Mouse (Mus musculus): Measurements from ENCODE around the gene Sbno2. TPM values are rescaled to one million over a fixed set of nuclear protein-coding genes. Genes with fewer than 3 reads are reported as not detected.

Sbno2 gene
- polyA plus RNA-seq, 1 experiment from 2014 or later: 9.6 TPM

- Histone ChIP-seq H3K9ac (ENCODE audit: low read depth, low read length) (0 out of 2 replicates have a peak overlapping the region, but pooled peaks have one; percentile 18), H3K36me3 (ENCODE audit: insufficient read depth, low read length) (peaks cover 42% of the 10 kb centered on the region), H3K27ac (peak overlapping the region; percentile 62), H3K9me3 (replicated peaks; ENCODE audit: low read length) (no peaks in the 10 kb centered on the region), H3K4me2 (ENCODE audit: low read length) (no peak overlapping the region), H3K4me1 (replicated peaks; ENCODE audit: insufficient read depth, low read length) (peaks cover 13% of the 10 kb centered on the region), H3K27me3 (ENCODE audit: insufficient read depth, low read length) (no peaks in the 10 kb centered on the region), H3K4me3 (replicated peaks; ENCODE audit: low read depth, low read length) (no peak overlapping the region)
- 30% methylated on average over 9 of the region's 9 CpGs for WGBS
- ATAC-seq (replicated peaks; ENCODE audit: low FRiP score, low read depth): 0 out of 2 replicates have a peak, but pooled peaks have one; percentile 23
- peak; percentile 74 for TF ChIP-seq CTCF (IDR thresholded peaks at IDR 0.05; ENCODE audit: low read depth)
- peak; percentile 79 for DNase-seq (ENCODE audit: low spot score)
Measured at GRCm38 (mm10) chr10:80033511-80034391, 71.6 kb downstream of the Sbno2 start.

GRCm38 (mm10) chr10:80032799-80033480, 72.4 kb downstream of the Sbno2 start:
- no peak for DNase-seq (ENCODE audit: low spot score)
- Histone ChIP-seq H3K4me1 (replicated peaks; ENCODE audit: insufficient read depth, low read length) (peaks cover 5% of the 10 kb centered on the region; the same call in 1 of the 2 replicates), H3K9ac (ENCODE audit: low read depth, low read length) (no peak overlapping the region), H3K27me3 (ENCODE audit: insufficient read depth, low read length) (no peaks in the 10 kb centered on the region), H3K9me3 (replicated peaks; ENCODE audit: low read length) (no peaks in the 10 kb centered on the region), H3K36me3 (ENCODE audit: insufficient read depth, low read length) (peaks cover 36% of the 10 kb centered on the region), H3K4me3 (replicated peaks; ENCODE audit: low read depth, low read length) (no peak overlapping the region), H3K27ac (no peak overlapping the region), H3K4me2 (ENCODE audit: low read length) (no peak overlapping the region)
- ATAC-seq (replicated peaks; ENCODE audit: low FRiP score, low read depth): peak; percentile 37; the same call in 1 of the 2 replicates
- TF ChIP-seq CTCF (IDR thresholded peaks at IDR 0.05; ENCODE audit: low read depth): no peak
- 33% methylated on average over 5 of the region's 5 CpGs for WGBS

DNA sequence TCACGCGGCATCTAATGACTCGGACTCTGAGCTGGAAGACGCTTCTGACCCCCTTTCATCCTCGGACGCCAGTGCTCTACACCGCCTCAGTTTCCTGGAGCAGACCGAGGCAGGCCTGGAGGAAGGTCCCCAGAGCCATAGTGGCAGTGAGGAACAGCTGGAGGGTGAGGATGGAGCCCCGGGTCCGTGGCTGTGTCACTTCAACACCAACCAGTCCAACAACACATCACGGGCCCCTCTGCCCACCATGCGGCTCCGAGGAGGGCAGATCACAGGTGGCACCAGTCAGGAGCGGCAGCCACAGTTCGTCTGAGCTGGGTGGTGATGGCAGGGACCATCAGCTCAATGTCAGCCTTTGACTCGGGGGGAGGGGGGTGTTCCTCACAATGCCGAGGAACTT, 74.6 kb downstream of the Sbno2 start:
- Histone ChIP-seq H3K4me2 (ENCODE audit: low read length) (no peak overlapping the region), H3K9ac (ENCODE audit: low read depth, low read length) (no peak overlapping the region), H3K36me3 (ENCODE audit: insufficient read depth, low read length) (peaks cover 14% of the 10 kb centered on the region), H3K27ac (no peak overlapping the region), H3K4me1 (replicated peaks; ENCODE audit: insufficient read depth, low read length) (peaks cover 4% of the 10 kb centered on the region; the same call in 1 of the 2 replicates), H3K4me3 (replicated peaks; ENCODE audit: low read depth, low read length) (no peak overlapping the region), H3K27me3 (ENCODE audit: insufficient read depth, low read length) (no peaks in the 10 kb centered on the region), H3K9me3 (replicated peaks; ENCODE audit: low read length) (no peaks in the 10 kb centered on the region)
- ATAC-seq (replicated peaks; ENCODE audit: low FRiP score, low read depth) (no peak), DNase-seq (ENCODE audit: low spot score) (no peak)
- WGBS: 79% methylated on average over 17 of the region's 17 CpGs
- no peak for TF ChIP-seq CTCF (IDR thresholded peaks at IDR 0.05; ENCODE audit: low read depth)

DNA sequence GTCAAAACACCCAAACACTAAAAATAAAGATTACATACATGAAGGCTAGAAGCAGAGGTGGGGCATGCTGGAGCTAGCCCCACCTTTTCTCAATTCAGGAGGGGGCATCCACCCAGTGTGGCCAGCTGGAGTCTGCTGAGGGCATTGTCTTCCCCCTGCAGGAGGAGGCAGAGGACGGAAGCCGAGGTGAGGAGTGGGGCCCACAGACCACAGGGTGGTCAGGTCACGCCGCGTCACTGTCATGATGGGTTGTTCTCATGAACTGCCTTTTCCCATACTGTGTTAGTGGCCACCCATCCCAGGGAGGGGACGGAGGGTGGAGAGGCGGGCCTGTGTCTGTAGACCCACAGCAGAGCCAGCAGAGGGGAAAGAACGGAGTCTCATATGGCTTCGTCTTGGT, 75.2 kb downstream of the Sbno2 start:
- H3K9me3 ChIP-seq (replicated peaks; ENCODE audit: low read length): no peaks in the 10 kb centered on the region
- H3K9ac ChIP-seq (ENCODE audit: low read depth, low read length): no peak overlapping the region
- no peak for DNase-seq (ENCODE audit: low spot score)
- no peak overlapping the region for H3K4me2 ChIP-seq (ENCODE audit: low read length)
- peaks cover 9% of the 10 kb centered on the region for H3K36me3 ChIP-seq (ENCODE audit: insufficient read depth, low read length)
- no peak for TF ChIP-seq CTCF (IDR thresholded peaks at IDR 0.05; ENCODE audit: low read depth)
- no peak for ATAC-seq (replicated peaks; ENCODE audit: low FRiP score, low read depth)
- H3K4me1 ChIP-seq (replicated peaks; ENCODE audit: insufficient read depth, low read length): peaks cover 4% of the 10 kb centered on the region; the same call in 1 of the 2 replicates
- 78% methylated on average over 9 of the region's 9 CpGs for WGBS
- no peaks in the 10 kb centered on the region for H3K27me3 ChIP-seq (ENCODE audit: insufficient read depth, low read length)
- H3K27ac ChIP-seq: no peak overlapping the region
- no peak overlapping the region for H3K4me3 ChIP-seq (replicated peaks; ENCODE audit: low read depth, low read length)

DNA sequence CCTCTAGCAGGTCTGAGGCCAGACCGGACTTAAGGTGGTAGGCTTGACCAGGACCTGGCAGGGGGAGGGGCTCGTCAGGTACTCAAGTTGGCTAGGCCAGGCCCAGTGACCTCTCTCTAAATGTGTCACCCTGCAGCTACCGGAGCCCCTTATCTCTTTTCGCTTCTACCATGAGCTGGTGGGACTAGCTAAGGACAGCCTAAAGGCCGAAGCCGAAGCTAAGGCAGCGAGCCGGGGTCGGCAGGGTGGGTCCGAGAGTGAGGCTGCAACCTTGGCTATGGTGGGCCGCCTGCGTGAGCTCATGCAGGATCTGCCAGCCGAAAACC, 76.9 kb downstream of the Sbno2 start:
- Histone ChIP-seq H3K27me3 (ENCODE audit: insufficient read depth, low read length) (no peaks in the 10 kb centered on the region), H3K27ac (no peak overlapping the region), H3K9ac (ENCODE audit: low read depth, low read length) (no peak overlapping the region), H3K4me1 (replicated peaks; ENCODE audit: insufficient read depth, low read length) (peaks cover 4% of the 10 kb centered on the region; the same call in 1 of the 2 replicates), H3K9me3 (replicated peaks; ENCODE audit: low read length) (no peaks in the 10 kb centered on the region), H3K36me3 (ENCODE audit: insufficient read depth, low read length) (no peaks in the 10 kb centered on the region), H3K4me3 (replicated peaks; ENCODE audit: low read depth, low read length) (no peak overlapping the region), H3K4me2 (ENCODE audit: low read length) (no peak overlapping the region)
- DNase-seq (ENCODE audit: low spot score) (no peak), ATAC-seq (replicated peaks; ENCODE audit: low FRiP score, low read depth) (no peak)
- WGBS: 96% methylated on average over 13 of the region's 13 CpGs
- TF ChIP-seq CTCF (IDR thresholded peaks at IDR 0.05; ENCODE audit: low read depth): no peak

DNA sequence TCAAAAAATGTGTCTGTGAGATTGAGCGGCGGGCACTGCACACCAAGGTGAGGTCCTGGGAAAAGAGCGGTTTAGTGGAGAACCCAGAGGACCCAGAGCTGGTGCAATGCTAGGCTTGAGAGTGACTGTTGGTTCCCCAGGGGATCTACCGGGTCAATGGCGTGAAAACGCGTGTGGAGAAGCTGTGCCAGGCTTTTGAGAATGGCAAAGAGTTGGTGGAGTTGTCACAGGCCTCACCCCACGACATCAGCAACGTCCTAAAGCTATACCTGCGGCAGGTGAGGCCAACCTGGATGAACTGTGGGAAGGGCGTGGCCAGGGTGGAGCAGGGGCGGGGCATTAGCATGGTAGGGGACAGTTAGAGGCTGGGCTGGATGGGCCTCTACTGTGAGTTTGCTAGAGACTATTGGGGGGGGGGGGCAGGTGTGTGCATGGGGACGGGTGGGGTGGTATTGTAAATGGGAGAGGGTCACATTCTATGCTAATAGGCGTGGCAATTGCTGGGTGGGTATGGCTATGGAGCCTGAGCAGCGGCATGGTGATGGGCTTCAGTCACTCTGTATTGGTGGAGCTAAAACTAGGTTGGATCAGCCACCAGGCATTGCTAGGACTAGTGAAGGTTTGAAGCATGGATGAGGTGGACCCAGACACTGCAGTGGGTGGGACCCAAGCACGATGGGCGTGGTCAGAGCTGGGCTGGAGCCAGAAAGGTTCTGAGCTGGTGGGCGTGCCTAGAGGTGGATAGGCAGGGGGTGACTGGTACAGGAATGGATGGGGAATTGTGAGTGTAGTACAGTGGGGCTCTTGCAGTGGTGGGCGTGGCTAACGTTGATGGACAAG, 77.5 kb downstream of the Sbno2 start:
- H3K4me2 ChIP-seq (ENCODE audit: low read length): no peak overlapping the region
- no peaks in the 10 kb centered on the region for H3K9me3 ChIP-seq (replicated peaks; ENCODE audit: low read length)
- peaks cover 4% of the 10 kb centered on the region; the same call in 1 of the 2 replicates for H3K4me1 ChIP-seq (replicated peaks; ENCODE audit: insufficient read depth, low read length)
- H3K9ac ChIP-seq (ENCODE audit: low read depth, low read length): no peak overlapping the region
- no peak for DNase-seq (ENCODE audit: low spot score)
- no peak overlapping the region for H3K4me3 ChIP-seq (replicated peaks; ENCODE audit: low read depth, low read length)
- no peaks in the 10 kb centered on the region for H3K27me3 ChIP-seq (ENCODE audit: insufficient read depth, low read length)
- ATAC-seq (replicated peaks; ENCODE audit: low FRiP score, low read depth): no peak
- TF ChIP-seq CTCF (IDR thresholded peaks at IDR 0.05; ENCODE audit: low read depth): no peak
- no peaks in the 10 kb centered on the region for H3K36me3 ChIP-seq (ENCODE audit: insufficient read depth, low read length)
- WGBS: 69% methylated on average over 20 of the region's 20 CpGs
- H3K27ac ChIP-seq: no peak overlapping the region

Measured in kidney, postnatal 0 days (tissue).